Mouse (Mus musculus) midbrain, embryonic 16.5 days (tissue): ENCODE data around the gene Mapkapk2. TPM values are rescaled to one million over a fixed set of nuclear protein-coding genes. Genes with fewer than 3 reads are reported as not detected.

Experiments
- ATAC-seq: fragments of 200-750 bp; cut with Nextera tagmentation; 2 replicates; pipeline ENCODE4 v1.8.0; 2017; ENCODE audit warnings: moderate TSS enrichment
- H3K27ac ChIP-seq: fragments of 300-500 bp; sonication (generic); 2 replicates; pipeline ENCODE4 v1.5.1; 2014; ENCODE audit warnings: mild to moderate bottlenecking, low read length, mixed read lengths
- H3K27me3 ChIP-seq: fragments of 300-500 bp; sonication (generic); 2 replicates; pipeline ENCODE4 v1.6.1; 2014; ENCODE audit warnings: low read depth, low read length, mixed read lengths; ENCODE audit not compliant: control insufficient read depth, insufficient read depth
- H3K36me3 ChIP-seq: fragments of 300-500 bp; sonication (generic); 2 replicates; pipeline ENCODE4 v1.6.1; 2014; ENCODE audit warnings: mild to moderate bottlenecking, low read length, moderate library complexity, mixed read lengths; ENCODE audit not compliant: control insufficient read depth, insufficient read depth
- H3K4me1 ChIP-seq: fragments of 300-500 bp; sonication (generic); 2 replicates; pipeline ENCODE4 v1.6.1; 2014; ENCODE audit warnings: mild to moderate bottlenecking, low read length, mixed read lengths; ENCODE audit not compliant: control insufficient read depth, insufficient read depth
- H3K4me2 ChIP-seq: fragments of 300-500 bp; sonication (generic); 2 replicates; pipeline ENCODE4 v1.6.1; 2014; ENCODE audit warnings: mild to moderate bottlenecking, low read length, mixed read lengths
- H3K4me3 ChIP-seq: fragments of 300-500 bp; sonication (generic); 2 replicates; pipeline ENCODE4 v1.5.1; 2014; ENCODE audit warnings: low read depth, mild to moderate bottlenecking, low read length, moderate library complexity, mixed read lengths
- H3K9ac ChIP-seq: fragments of 300-500 bp; sonication (generic); 2 replicates; pipeline ENCODE4 v1.6.1; 2014; ENCODE audit warnings: low read depth, low read length, mixed read lengths
- H3K9me3 ChIP-seq: fragments of 300-500 bp; sonication (generic); replicated peaks from 2 replicates; pipeline ENCODE4 v1.6.1; 2014; ENCODE audit warnings: mild to moderate bottlenecking, low read length, mixed read lengths; ENCODE audit not compliant: control insufficient read depth, poor library complexity, severe bottlenecking
- WGBS: fragments of 180-500 bp; shearing (Covaris S2); extraction: QIAGEN DNeasy Blood & Tissue Kit; methylation state at CpG from one replicate; pipeline ENCODE4 v1.1.7; 2014; 5-methylcytosine and 5-hydroxymethylcytosine counted together
- polyA plus RNA-seq: library from polyadenylated mRNA; unstranded; fragments of >200 nt; fragmentation: Nextera tagmentation; extraction: Ambion mirVana; gene quantifications from 2 replicates; pipeline ENCODE4 v1.2.1, GENCODE M21; 2015

The Mapkapk2 gene
- polyA plus RNA-seq, 1 experiment from 2014 or later, result 12.6 TPM

GRCm38 (mm10) chr1:131042721-131043120, 54.9 kb downstream of the Mapkapk2 start:
- Histone ChIP-seq H3K27ac (no peak overlapping the region), H3K4me2 (no peak overlapping the region), H3K36me3 (no peaks in the 10 kb centered on the region), H3K27me3 (no peaks in the 10 kb centered on the region), H3K4me1 (no peaks in the 10 kb centered on the region), H3K4me3 (no peak overlapping the region), H3K9me3 (no peaks in the 10 kb centered on the region), H3K9ac (no peak overlapping the region)
- no peak for ATAC-seq
- 89% methylated on average over 3 of the region's 3 CpGs for WGBS

GRCm38 (mm10) chr1:131042263-131042662, 55.4 kb downstream of the Mapkapk2 start:
- Histone ChIP-seq H3K9me3 (peaks cover 2% of the 10 kb centered on the region; the same call in 1 of the 2 replicates), H3K9ac (no peak overlapping the region), H3K36me3 (no peaks in the 10 kb centered on the region), H3K27me3 (no peaks in the 10 kb centered on the region), H3K4me3 (no peak overlapping the region), H3K27ac (no peak overlapping the region), H3K4me2 (no peak overlapping the region), H3K4me1 (no peaks in the 10 kb centered on the region)
- WGBS, result 55% methylated on average over 2 of the region's 2 CpGs
- ATAC-seq, result no peak

DNA sequence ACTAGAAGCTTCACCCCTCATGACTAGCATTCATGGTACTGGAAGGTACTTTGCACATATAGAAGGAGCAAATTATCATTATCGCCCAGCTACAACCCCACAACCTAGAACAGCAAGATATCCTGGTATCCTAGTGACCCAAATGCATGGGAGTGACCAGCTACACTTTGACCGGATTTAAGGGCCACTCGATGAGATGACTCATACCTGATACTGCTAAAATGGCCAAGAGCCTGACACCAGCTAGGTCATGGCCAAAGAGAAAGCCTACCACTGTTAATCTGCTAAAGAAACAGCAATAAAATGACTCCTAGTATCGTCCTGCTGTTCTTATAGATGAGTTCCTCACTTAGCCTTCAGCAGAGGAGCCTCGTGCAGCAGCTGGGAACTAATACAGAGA, 58.1 kb downstream of the Mapkapk2 start:
- no peak for ATAC-seq
- H3K4me1 ChIP-seq, result no peaks in the 10 kb centered on the region
- H3K27me3 ChIP-seq, result no peaks in the 10 kb centered on the region
- no peak overlapping the region for H3K4me3 ChIP-seq
- H3K9ac ChIP-seq, result no peak overlapping the region
- WGBS, result 94% methylated on average over 5 of the region's 5 CpGs
- H3K9me3 ChIP-seq, result peaks cover 3% of the 10 kb centered on the region; the same call in 1 of the 2 replicates
- H3K27ac ChIP-seq, result no peak overlapping the region
- no peak overlapping the region for H3K4me2 ChIP-seq
- H3K36me3 ChIP-seq, result no peaks in the 10 kb centered on the region

GRCm38 (mm10) chr1:131038415-131039017, 59.1 kb downstream of the Mapkapk2 start:
- ATAC-seq, result no peak

GRCm38 (mm10) chr1:131038001-131038400, 59.6 kb downstream of the Mapkapk2 start:
- ATAC-seq, result no peak

More at GRCm38 (mm10) chr1:131038415-131039017, 59.1 kb downstream of the Mapkapk2 start:
- Histone ChIP-seq H3K4me3 (no peak overlapping the region), H3K9ac (no peak overlapping the region), H3K27ac (no peak overlapping the region), H3K4me1 (no peaks in the 10 kb centered on the region), H3K9me3 (peaks cover 3% of the 10 kb centered on the region; the same call in 1 of the 2 replicates), H3K36me3 (no peaks in the 10 kb centered on the region), H3K4me2 (no peak overlapping the region), H3K27me3 (no peaks in the 10 kb centered on the region)
- WGBS, result 95% methylated on average over 10 of the region's 10 CpGs

GRCm38 (mm10) chr1:131031267-131031666, 66.4 kb downstream of the Mapkapk2 start:
- no peak overlapping the region for H3K4me2 ChIP-seq
- H3K9ac ChIP-seq, result no peak overlapping the region
- H3K36me3 ChIP-seq, result no peaks in the 10 kb centered on the region
- no peak overlapping the region for H3K27ac ChIP-seq
- ATAC-seq, result no peak
- no peaks in the 10 kb centered on the region for H3K9me3 ChIP-seq
- no peak overlapping the region for H3K4me3 ChIP-seq
- H3K4me1 ChIP-seq, result no peaks in the 10 kb centered on the region
- no peaks in the 10 kb centered on the region for H3K27me3 ChIP-seq
- 58% methylated on average over 3 of the region's 3 CpGs for WGBS

More at GRCm38 (mm10) chr1:131038001-131038400, 59.6 kb downstream of the Mapkapk2 start:
- Histone ChIP-seq H3K9ac (no peak overlapping the region), H3K36me3 (no peaks in the 10 kb centered on the region), H3K4me1 (no peaks in the 10 kb centered on the region), H3K9me3 (peaks cover 3% of the 10 kb centered on the region; the same call in 1 of the 2 replicates), H3K27ac (no peak overlapping the region), H3K4me3 (no peak overlapping the region), H3K27me3 (no peaks in the 10 kb centered on the region), H3K4me2 (no peak overlapping the region)
- 100% methylated on average over 5 of the region's 5 CpGs for WGBS

DNA sequence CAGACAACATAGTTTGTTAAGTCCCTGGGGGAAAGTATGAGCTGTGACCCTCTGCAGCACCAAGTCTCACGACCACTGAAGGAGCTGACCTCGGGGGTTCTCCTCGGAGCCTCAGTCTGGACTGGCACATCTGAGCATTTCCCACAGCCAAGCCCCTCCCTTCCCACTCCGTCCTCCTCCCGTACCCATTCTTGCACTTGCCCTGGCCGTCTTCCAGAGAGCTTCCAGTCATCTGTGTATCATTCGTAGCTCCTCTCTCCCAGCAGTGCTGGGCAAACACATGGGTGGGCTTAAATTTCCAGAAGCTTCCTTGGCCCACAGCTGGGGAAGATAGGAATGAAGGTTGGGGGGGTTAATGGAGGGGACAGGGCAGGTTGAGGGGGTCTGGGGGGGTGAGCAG, 67.4 kb downstream of the Mapkapk2 start:
- no peak for ATAC-seq
- WGBS, result 65% methylated on average over 7 of the region's 7 CpGs
- no peaks in the 10 kb centered on the region for H3K36me3 ChIP-seq
- no peak overlapping the region for H3K4me3 ChIP-seq
- H3K4me1 ChIP-seq, result no peaks in the 10 kb centered on the region
- H3K9me3 ChIP-seq, result no peaks in the 10 kb centered on the region
- no peaks in the 10 kb centered on the region for H3K27me3 ChIP-seq
- H3K9ac ChIP-seq, result no peak overlapping the region
- H3K27ac ChIP-seq, result no peak overlapping the region
- H3K4me2 ChIP-seq, result no peak overlapping the region

DNA sequence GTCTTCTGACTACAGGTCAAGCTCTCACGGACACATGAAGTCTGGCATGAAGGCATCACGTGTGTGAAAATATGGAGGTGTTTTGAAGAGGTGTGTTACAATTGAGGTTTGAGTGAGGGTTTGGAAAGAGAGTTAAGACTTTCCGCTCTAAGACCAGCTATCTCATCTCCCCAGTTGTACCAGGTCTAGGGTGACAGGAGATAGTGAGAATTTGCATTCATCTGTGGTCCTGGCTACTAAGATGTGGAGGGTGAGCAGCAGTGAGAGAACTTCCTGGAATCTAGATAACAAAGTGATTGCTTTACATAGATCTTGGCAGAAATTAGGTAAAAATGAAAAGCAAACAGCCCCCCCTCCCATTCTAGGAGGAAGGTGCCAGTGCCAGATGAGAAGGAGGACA, 68.4 kb downstream of the Mapkapk2 start:
- WGBS, result 90% methylated on average over 3 of the region's 3 CpGs
- H3K36me3 ChIP-seq, result no peaks in the 10 kb centered on the region
- H3K4me3 ChIP-seq, result no peak overlapping the region
- no peaks in the 10 kb centered on the region for H3K4me1 ChIP-seq
- no peaks in the 10 kb centered on the region for H3K9me3 ChIP-seq
- H3K27ac ChIP-seq, result no peak overlapping the region
- H3K9ac ChIP-seq, result no peak overlapping the region
- no peak for ATAC-seq
- no peaks in the 10 kb centered on the region for H3K27me3 ChIP-seq
- no peak overlapping the region for H3K4me2 ChIP-seq

GRCm38 (mm10) chr1:131025843-131026190, 71.8 kb downstream of the Mapkapk2 start:
- 88% methylated on average over 4 of the region's 4 CpGs for WGBS
- no peak overlapping the region for H3K4me2 ChIP-seq

More at GRCm38 (mm10) chr1:131025843-131026190, 71.8 kb downstream of the Mapkapk2 start:
- Histone ChIP-seq H3K27ac (no peak overlapping the region), H3K36me3 (no peaks in the 10 kb centered on the region), H3K4me3 (no peak overlapping the region), H3K27me3 (no peaks in the 10 kb centered on the region), H3K4me1 (no peaks in the 10 kb centered on the region), H3K9me3 (no peaks in the 10 kb centered on the region), H3K9ac (no peak overlapping the region)
- ATAC-seq, result no peak
